Mouse (Mus musculus): Measurements from ENCODE around the gene Mymk.

The Mymk gene

DNA sequence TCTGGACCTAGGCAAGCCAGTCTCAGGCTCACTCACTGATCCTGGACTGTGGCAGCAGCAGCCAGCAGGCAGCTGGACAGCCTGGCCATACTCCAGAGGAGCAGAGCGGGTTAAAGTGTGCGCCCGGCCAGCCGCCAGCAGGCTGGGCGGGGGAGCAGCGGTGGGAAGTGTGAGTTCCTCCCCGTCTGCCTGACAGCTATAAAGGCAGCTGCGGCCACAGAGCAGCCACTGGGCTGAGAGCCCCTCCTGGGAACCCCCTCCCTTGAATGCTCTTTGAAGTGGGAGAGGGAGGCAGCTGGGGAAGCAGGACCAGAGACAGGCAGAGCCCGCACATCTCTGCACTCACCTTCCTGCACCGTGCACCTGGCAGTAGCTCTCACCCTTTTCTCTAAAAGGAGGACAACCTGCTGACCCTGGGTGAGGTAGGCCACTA, 7.2 kb upstream of the Mymk start, which contains the start of gene Adamtsl2:
Adamtsl2 (plus strand) TSS at position 228 of the 433 bp plus-strand sequence.
- DNase-seq (ENCODE audit: extremely low spot score) = peak; percentile 66

- DNase-seq (ENCODE audit: extremely low spot score) = no peak
Observed at GRCm38 (mm10) chr2:27078312-27078711, 6.3 kb upstream of the Mymk start.

- no peak for DNase-seq (ENCODE audit: extremely low spot score)
Observed at GRCm38 (mm10) chr2:27077655-27078244, 5.8 kb upstream of the Mymk start.

DNA sequence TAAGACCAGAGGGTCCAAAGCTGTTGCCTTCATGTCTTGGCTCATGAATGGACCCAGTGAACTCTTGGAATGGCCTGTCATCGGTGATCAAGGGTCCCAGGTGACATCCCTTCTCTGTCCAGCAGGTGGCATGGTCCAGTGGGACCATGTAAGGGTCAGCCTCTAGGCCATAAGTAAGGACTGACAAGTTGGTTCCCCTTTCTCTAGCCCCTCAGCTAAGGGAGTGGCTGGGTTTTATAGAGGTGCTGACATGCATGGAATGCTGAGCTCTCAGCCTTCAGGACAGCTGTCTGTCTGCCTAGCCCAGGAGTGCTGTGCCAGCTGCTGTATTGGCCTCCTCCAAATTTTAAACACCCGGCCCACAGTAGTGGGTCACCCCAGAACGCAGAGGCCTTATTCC, 3.5 kb upstream of the Mymk start:
- DNase-seq (ENCODE audit: extremely low spot score) = no peak

DNA sequence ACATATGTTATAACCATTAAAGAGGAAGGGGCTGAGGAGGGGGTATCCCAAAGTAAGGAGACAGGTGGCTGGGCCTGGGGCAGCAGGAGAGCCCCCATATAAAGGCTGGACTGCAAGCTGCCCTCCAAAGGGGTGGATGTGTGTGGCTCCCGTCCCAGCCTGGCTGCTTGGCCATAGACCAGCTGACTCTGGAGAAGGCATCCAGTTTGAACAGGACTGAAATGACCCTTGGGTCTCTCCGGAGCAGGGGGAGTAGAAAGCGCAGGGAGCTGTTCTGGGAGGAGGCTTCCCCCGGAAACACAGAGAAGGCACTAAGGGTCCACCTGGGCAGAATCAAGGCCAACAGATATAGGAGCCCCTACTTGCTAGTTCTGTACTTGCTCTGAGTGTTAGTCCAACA, 2.8 kb upstream of the Mymk start:
- DNase-seq (ENCODE audit: extremely low spot score) = no peak

DNA sequence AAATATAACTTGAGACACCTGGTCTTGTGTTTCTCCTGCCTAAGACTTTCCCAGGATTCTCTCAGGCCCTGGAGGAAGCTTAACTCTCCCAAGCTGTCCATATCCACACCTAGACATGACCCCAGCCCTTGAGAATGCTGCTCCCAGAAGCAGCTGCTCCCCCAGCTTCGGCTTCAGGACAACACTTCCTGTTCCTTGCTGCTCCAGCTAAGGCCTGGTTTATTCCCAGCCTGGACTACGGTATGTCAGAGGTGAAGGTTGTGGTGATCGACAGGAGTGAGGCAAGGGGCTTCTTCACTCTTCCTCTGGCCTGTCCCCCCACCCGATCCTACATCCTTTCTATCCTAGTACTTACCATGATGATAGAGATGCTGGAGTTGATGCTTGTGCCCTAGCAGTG, 1.4 kb upstream of the Mymk start:
- no peak for DNase-seq (ENCODE audit: extremely low spot score)

DNA sequence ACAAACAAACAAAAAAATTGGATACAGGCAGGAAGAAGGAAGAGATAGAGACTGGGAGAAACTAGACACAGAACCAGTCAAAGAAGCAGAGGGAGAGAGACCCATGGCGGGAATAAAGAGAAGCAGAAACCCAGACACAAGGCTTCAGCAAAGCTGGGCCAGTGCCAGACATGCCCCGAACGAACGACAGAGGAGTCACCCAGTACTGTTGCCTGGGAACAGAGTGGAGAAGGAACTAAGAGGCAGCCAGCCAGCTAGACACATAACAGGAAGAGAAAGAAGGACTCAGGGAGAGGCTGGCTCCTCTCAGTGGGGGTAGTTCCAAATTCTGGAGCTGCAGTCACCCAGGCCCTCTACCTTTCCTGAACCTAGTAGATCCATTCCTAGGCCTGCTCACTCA, 842 bp downstream of the Mymk start:
- DNase-seq (ENCODE audit: extremely low spot score) = no peak

DNA sequence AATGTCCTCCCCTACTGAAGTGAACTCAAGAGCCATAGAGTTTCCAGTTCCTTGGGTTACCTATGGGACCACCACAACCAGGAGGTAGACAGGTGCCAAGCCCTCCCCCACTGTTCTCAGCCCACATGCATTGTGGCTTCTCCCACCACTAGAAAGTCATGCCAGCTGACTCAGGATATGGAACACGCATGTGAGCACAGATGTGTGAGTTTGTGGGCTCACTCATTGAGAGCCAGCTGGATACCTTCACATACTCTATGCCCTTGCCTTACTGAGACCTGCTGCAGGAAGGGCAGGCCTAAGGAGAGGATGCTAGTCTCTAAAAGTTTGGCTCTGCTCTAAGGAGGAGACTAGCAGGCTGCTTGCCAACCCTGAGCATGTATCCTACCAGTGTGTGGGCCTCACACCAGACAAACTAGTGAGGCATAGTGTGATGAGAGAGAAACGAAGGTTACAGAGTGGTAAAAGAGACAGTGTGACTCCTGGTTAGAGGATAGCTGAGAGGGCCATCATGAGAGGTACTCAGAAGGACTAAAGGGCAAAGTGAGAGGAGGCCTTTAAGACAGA, 1.6 kb downstream of the Mymk start:
- no peak for DNase-seq (ENCODE audit: extremely low spot score)

DNA sequence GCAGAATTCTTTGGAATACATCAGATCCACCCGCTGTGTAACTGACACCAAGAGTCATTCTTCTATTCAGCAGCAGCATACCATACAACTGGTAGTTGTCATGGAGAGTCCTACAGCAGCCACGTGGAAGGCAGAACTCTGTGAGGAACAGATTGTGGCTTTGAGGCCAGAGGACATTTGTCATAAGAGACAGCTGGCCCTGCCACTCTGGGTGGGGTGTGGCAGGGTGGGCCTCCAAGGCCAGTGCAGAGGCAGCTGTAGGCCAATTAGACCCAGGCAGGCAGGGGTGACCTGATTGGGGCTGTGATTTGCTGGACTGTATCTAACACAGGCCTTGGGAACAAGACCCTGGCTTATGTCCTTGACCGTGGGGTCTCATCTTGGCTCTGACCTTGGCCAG, 2.3 kb downstream of the Mymk start:
- DNase-seq (ENCODE audit: extremely low spot score) = no peak

GRCm38 (mm10) chr2:27067996-27068395, 4.0 kb downstream of the Mymk start:
- DNase-seq (ENCODE audit: extremely low spot score) = no peak

GRCm38 (mm10) chr2:27067124-27067523, 4.9 kb downstream of the Mymk start:
- DNase-seq (ENCODE audit: extremely low spot score) = no peak

DNA sequence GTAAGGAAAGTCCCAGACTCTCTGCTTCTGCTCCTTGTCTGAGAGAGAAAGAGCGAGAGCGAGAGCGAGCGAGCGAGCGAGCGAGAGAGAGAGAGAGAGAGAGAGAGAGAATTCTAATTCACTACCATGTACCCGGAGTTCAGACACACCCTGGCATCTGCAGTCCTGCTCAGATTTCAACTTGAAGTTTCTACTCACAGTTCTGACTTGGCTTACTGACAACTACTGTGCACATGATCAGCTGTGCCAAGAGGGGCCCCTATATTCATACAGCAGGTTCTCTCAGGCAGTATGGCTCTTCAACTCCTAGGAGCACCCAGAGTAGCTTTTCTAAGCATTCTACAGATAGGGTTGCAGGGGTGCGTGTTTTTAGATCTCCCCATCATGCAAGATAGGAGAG, 12.8 kb downstream of the Mymk start:
- DNase-seq (ENCODE audit: extremely low spot score) = no peak

- no peak for DNase-seq (ENCODE audit: extremely low spot score)
Observed at GRCm38 (mm10) chr2:27058751-27059150, 13.2 kb downstream of the Mymk start.

- DNase-seq (ENCODE audit: extremely low spot score) = no peak
Observed at GRCm38 (mm10) chr2:27058251-27058650, 13.7 kb downstream of the Mymk start.

- DNase-seq (ENCODE audit: extremely low spot score) = no peak
Observed at GRCm38 (mm10) chr2:27049408-27049807, 22.6 kb downstream of the Mymk start.

DNA sequence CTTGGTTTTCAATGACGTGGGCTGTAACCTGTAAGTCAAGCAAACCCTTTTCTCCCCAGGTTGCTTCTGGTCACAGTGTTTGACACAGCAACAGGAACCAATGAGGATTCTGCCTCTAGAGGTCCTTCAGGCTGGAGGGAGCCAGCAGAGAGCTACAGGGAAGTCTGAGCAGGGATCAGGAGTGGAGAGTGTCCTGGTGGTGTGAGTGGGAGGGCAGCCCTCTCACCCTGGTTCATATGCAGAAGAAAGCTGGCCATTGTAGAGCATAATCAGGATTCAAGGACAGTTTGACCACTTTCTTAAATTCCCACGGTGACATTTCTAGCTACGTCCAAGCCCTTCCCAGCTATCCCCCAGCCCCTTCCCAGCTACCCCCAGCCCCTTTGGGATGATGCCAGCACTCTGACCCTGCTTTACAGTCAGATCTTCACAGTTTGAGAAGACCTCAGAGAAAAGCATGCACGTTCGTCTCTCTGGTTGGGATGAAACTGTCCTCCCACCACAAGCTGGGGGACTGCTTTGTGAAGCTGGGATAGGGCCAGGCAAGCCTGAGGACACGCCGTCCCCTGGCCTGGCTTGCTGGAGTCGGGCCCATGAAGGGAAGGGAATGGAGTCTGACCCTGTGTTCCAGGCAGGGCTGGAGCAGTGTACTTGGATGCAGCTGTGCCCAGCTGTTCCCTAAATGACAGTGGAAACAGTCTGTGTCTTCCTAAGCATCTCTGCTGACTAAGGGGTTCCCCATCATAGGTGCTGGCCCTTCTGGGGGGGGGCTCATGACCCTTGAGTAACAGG, 25.8 kb downstream of the Mymk start:
- no peak for DNase-seq (ENCODE audit: extremely low spot score)

DNA sequence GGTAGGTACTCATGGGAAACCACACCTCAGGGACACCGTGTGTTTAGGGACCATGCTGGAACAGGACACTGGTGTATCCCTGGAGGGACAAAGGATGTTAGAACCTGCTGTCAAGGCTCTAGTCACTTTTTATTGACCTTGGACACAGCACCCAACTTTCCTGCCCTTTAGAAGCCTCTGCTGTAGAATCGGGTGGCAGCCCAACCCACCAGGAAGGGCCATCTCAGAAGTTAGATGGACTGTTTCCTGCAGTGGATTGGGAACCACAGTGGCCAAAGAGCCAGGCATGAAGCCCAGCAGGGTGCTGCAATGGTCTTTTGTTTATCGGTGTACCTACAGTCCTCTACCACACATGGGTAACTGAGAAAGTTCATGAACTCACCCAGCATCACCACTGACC, 27.3 kb downstream of the Mymk start:
- DNase-seq (ENCODE audit: extremely low spot score) = no peak

- no peak for DNase-seq (ENCODE audit: extremely low spot score)
Observed at GRCm38 (mm10) chr2:27044166-27044565, 27.8 kb downstream of the Mymk start.

GRCm38 (mm10) chr2:27043461-27043860, 28.5 kb downstream of the Mymk start:
- peak; percentile 78 for DNase-seq (ENCODE audit: extremely low spot score)

DNA sequence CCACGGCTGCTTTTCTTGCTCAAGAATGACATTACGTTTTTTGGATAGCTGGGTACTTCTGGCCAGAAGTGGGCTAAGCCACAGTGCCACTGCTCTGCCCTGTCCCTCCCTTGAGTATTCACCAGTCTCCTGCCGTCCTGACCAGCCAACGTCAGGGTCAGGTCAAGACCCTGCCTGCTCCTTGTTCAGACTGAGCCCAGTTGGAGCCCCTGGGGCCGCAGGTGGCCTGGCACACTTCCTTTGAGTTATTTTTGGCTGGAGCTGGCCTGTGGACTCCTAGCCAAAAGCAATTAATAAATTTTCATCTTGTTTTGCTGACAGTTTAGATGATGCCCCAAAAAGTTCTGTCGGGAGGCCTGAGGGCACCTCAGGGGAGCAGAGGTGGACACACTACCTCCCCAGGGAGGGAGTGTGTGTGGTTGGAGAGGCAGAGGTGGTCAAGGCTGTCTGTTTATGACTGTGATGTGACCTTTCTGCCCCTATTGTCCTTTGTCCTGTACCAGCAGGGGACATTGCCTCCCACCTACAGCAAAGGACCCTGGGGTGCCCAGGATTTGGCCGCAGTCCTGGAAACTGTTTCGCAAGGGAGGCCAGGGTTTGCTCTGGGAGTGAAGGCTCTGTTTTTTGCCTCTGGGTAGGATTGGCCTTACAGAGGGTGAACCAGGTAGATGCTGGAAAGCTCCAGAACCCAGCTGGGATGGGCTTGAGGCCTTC, 29.7 kb downstream of the Mymk start:
- DNase-seq (ENCODE audit: extremely low spot score) = no peak

DNA sequence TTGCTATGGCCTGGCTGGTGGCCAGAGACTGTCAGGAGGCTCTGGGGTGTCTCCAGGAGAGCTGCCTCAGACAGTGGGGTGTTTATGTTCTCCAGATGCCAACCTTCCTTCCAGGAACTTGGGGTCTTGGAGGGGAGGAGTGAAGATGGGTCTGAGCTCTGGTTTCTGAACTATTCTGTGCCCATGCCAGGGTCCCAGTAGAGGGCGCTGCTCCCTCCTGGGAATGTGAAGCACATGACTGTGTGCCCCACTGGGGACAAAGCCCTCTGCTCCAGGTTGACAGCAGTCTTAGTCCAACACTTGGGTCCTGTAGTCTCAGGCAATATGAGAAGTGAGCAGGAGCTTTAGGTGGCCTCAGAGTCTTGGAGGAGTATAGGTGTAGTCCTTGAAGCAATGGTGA, 32.7 kb downstream of the Mymk start:
- peak; percentile 17 for DNase-seq (ENCODE audit: extremely low spot score)

DNA sequence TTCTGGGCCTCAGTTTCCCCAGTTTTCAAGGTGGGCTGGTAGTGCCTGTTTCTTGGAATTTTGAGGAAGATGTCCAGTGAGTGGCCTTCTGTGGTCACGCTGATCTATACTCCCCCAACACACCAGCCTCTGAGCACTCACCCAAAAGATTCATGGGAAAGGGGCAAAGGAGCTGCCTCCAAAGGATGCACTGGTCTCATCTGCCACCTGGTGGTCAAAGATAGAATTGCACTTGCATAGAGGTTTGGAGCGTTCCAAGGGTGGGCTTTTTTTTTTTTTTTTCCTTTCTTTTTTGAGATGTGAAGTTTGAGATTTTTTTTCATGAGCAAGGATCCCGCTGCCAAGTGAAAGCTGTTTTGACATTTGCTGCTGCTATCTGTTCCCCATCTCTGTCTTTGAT, 33.4 kb downstream of the Mymk start:
- DNase-seq (ENCODE audit: extremely low spot score) = peak; percentile 77

GRCm38 (mm10) chr2:27037008-27037407, 35.0 kb downstream of the Mymk start:
- DNase-seq (ENCODE audit: extremely low spot score) = no peak

Data from embryo, embryonic 9.5 days (tissue).